Mouse (Mus musculus): ENCODE measurements around the gene St3gal6. TPM values are rescaled to one million over a fixed set of nuclear protein-coding genes. Genes with fewer than 3 reads are reported as not detected.

The St3gal6 gene
- total and polyA plus RNA-seq, 3 experiments = 33.7 to 47.0 (median 37.7) TPM

GRCm38 (mm10) chr16:58446281-58447259 is 77.5 kb downstream of the St3gal6 start:
- intact Hi-C loops (cut with DNase I) = no loop called here
- Histone ChIP-seq H3K27me3 (ENCODE audit: control insufficient read depth, insufficient read depth, low read length) (no peaks in the 10 kb centered on the region), H3K4me3 (no peak overlapping the region), H3K4me1 (ENCODE audit: control insufficient read depth, insufficient read depth, low read length) (no peaks in the 10 kb centered on the region), H3K79me2 (replicated peaks; ENCODE audit: control insufficient read depth, insufficient read depth, low read length) (no peaks in the 10 kb centered on the region), H3K9ac (ENCODE audit: low read depth, low read length) (no peak overlapping the region), H3K27ac (no peak overlapping the region), H3K36me3 (ENCODE audit: control insufficient read depth, insufficient read depth, low read length) (no peaks in the 10 kb centered on the region)
- TF ChIP-seq EP300 (IDR thresholded peaks at IDR 0.05; ENCODE audit: insufficient read depth, low read depth, low read length) = no peak
- peak; percentile 9; the same call in 1 of the 2 replicates for TF ChIP-seq CTCF (IDR thresholded peaks at IDR 0.05)
- DNase-seq = no peak
- 93% methylated on average over 4 of the region's 4 CpGs for WGBS

GRCm38 (mm10) chr16:58444735-58445134 is 79.3 kb downstream of the St3gal6 start:
- Histone ChIP-seq H3K27me3 (ENCODE audit: control insufficient read depth, insufficient read depth, low read length) (no peaks in the 10 kb centered on the region), H3K79me2 (replicated peaks; ENCODE audit: control insufficient read depth, insufficient read depth, low read length) (no peaks in the 10 kb centered on the region), H3K9ac (ENCODE audit: low read depth, low read length) (no peak overlapping the region), H3K27ac (no peak overlapping the region), H3K4me3 (no peak overlapping the region), H3K36me3 (ENCODE audit: control insufficient read depth, insufficient read depth, low read length) (no peaks in the 10 kb centered on the region), H3K4me1 (ENCODE audit: control insufficient read depth, insufficient read depth, low read length) (no peaks in the 10 kb centered on the region)
- 77% methylated on average over 6 of the region's 6 CpGs for whole genome bisulfite sequencing
- TF ChIP-seq CTCF (IDR thresholded peaks at IDR 0.05) (peak; percentile 50), POLR2A (IDR thresholded peaks at IDR 0.05; ENCODE audit: insufficient read depth, low read depth, low read length) (no peak), EP300 (IDR thresholded peaks at IDR 0.05; ENCODE audit: insufficient read depth, low read depth, low read length) (no peak)
- intact Hi-C loops (cut with DNase I) = no loop called here
- DNase-seq = no peak

GRCm38 (mm10) chr16:58432384-58432783 is 91.7 kb downstream of the St3gal6 start:
- Histone ChIP-seq H3K9ac (ENCODE audit: low read depth, low read length) (no peak overlapping the region), H3K4me3 (no peak overlapping the region), H3K36me3 (ENCODE audit: control insufficient read depth, insufficient read depth, low read length) (no peaks in the 10 kb centered on the region), H3K27ac (no peak overlapping the region), H3K4me1 (ENCODE audit: control insufficient read depth, insufficient read depth, low read length) (peaks cover 2% of the 10 kb centered on the region), H3K79me2 (replicated peaks; ENCODE audit: control insufficient read depth, insufficient read depth, low read length) (no peaks in the 10 kb centered on the region; the same call in 1 of the 2 replicates), H3K27me3 (ENCODE audit: control insufficient read depth, insufficient read depth, low read length) (no peaks in the 10 kb centered on the region)
- intact Hi-C loops (cut with DNase I) = no loop called here
- DNase-seq = no peak
- TF ChIP-seq POLR2A (IDR thresholded peaks at IDR 0.05; ENCODE audit: insufficient read depth, low read depth, low read length) = no peak
- no peak for TF ChIP-seq CTCF (IDR thresholded peaks at IDR 0.05)
- no peak for TF ChIP-seq EP300 (IDR thresholded peaks at IDR 0.05; ENCODE audit: insufficient read depth, low read depth, low read length)
- WGBS = 87% methylated on average over 1 of the region's 1 CpGs

- WGBS = 89% methylated on average over 7 of the region's 7 CpGs
- H3K27me3 ChIP-seq (ENCODE audit: control insufficient read depth, insufficient read depth, low read length) = no peaks in the 10 kb centered on the region
- TF ChIP-seq CTCF (IDR thresholded peaks at IDR 0.05) = no peak
- no peak for TF ChIP-seq POLR2A (IDR thresholded peaks at IDR 0.05; ENCODE audit: insufficient read depth, low read depth, low read length)
- no peak for TF ChIP-seq EP300 (IDR thresholded peaks at IDR 0.05; ENCODE audit: insufficient read depth, low read depth, low read length)
- H3K36me3 ChIP-seq (ENCODE audit: control insufficient read depth, insufficient read depth, low read length) = no peaks in the 10 kb centered on the region
- H3K4me1 ChIP-seq (ENCODE audit: control insufficient read depth, insufficient read depth, low read length) = peaks cover 2% of the 10 kb centered on the region
- intact Hi-C loops (cut with DNase I) = no loop called here
- no peak for DNase-seq
- H3K9ac ChIP-seq (ENCODE audit: low read depth, low read length) = no peak overlapping the region
- H3K4me3 ChIP-seq = no peak overlapping the region
- no peak overlapping the region for H3K27ac ChIP-seq
- no peaks in the 10 kb centered on the region; the same call in 1 of the 2 replicates for H3K79me2 ChIP-seq (replicated peaks; ENCODE audit: control insufficient read depth, insufficient read depth, low read length)
These were observed 93.8 kb downstream of the St3gal6 start for GRCm38 (mm10) chr16:58430246-58430645.

GRCm38 (mm10) chr16:58421696-58422354 is 102.2 kb downstream of the St3gal6 start:
- H3K4me3 ChIP-seq = no peak overlapping the region
- intact Hi-C loops (cut with DNase I) = no loop called here
- WGBS = 35% methylated on average over 11 of the region's 11 CpGs
- peak in 1 of 2 experiments; percentile 46 for DNase-seq
- peaks cover 7% of the 10 kb centered on the region for H3K36me3 ChIP-seq (ENCODE audit: control insufficient read depth, insufficient read depth, low read length)
- H3K4me1 ChIP-seq (ENCODE audit: control insufficient read depth, insufficient read depth, low read length) = peaks cover 14% of the 10 kb centered on the region
- H3K9ac ChIP-seq (ENCODE audit: low read depth, low read length) = no peak overlapping the region
- H3K27ac ChIP-seq = no peak overlapping the region; the same call in 1 of the 2 replicates
- H3K27me3 ChIP-seq (ENCODE audit: control insufficient read depth, insufficient read depth, low read length) = no peaks in the 10 kb centered on the region
- peaks cover 8% of the 10 kb centered on the region for H3K79me2 ChIP-seq (replicated peaks; ENCODE audit: control insufficient read depth, insufficient read depth, low read length)
- TF ChIP-seq CTCF (IDR thresholded peaks at IDR 0.05) = no peak
- 0 out of 2 replicates have a peak, but pooled peaks have one; percentile 19 for TF ChIP-seq EP300 (IDR thresholded peaks at IDR 0.05; ENCODE audit: insufficient read depth, low read depth, low read length)
- TF ChIP-seq POLR2A (IDR thresholded peaks at IDR 0.05; ENCODE audit: insufficient read depth, low read depth, low read length) = no peak

Other genes with a start within 250 kb of the St3gal6 start
- 10 to 100 TPM; 14.0 to 16.8 TPM for gene Dcbld2, start 115.8 kb downstream of the St3gal6 start, total RNA-seq (2021)
- gene Dcbld2, start 115.8 kb downstream of the St3gal6 start, polyA plus RNA-seq (2012; rRNA removed) = 9.0 and 17.8 TPM in 2 replicates
- gene Gm813, start 92.7 kb upstream of the St3gal6 start, total RNA-seq (2021) = not detected
- not detected in 2 replicates for gene Gm813, start 92.7 kb upstream of the St3gal6 start, polyA plus RNA-seq (2012; rRNA removed)
- not detected for gene E330017A01Rik, start 114.5 kb upstream of the St3gal6 start, total RNA-seq (2021)
- not detected in 2 replicates for gene E330017A01Rik, start 114.5 kb upstream of the St3gal6 start, polyA plus RNA-seq (2012; rRNA removed)
- 10 to 100 TPM; 39.1 to 41.1 TPM for gene Cpox, start 146.0 kb upstream of the St3gal6 start, total RNA-seq (2021)
- gene Cpox, start 146.0 kb upstream of the St3gal6 start, polyA plus RNA-seq (2012; rRNA removed) = 14.8 and 23.8 TPM in 2 replicates
- gene Gpr15, start 194.8 kb upstream of the St3gal6 start, total RNA-seq (2021) = not detected
- 0.08 TPM in 1 of 2 replicates, not detected in the other for gene Gpr15, start 194.8 kb upstream of the St3gal6 start, polyA plus RNA-seq (2012; rRNA removed)
- 10 to 100 TPM; 56.2 to 58.8 TPM for gene Cldnd1, start 203.7 kb upstream of the St3gal6 start, total RNA-seq (2021)
- 47.3 and 66.6 TPM in 2 replicates for gene Cldnd1, start 203.7 kb upstream of the St3gal6 start, polyA plus RNA-seq (2012; rRNA removed)
- not detected for gene Olfr172, start 238.9 kb upstream of the St3gal6 start, total RNA-seq (2021)
- not detected in 2 replicates for gene Olfr172, start 238.9 kb upstream of the St3gal6 start, polyA plus RNA-seq (2012; rRNA removed)

All from heart, adult 2 months (tissue).